Mouse (Mus musculus) MEL (cell line): ENCODE results near the gene Col11a2. TPM values are rescaled to one million over a fixed set of nuclear protein-coding genes. Genes with fewer than 3 reads are reported as not detected.

Source experiments
- DNase-seq: peaks from one replicate; pipeline ENCODE4 v3.0.0; 2011; ENCODE audit warnings: low read depth, low spot score
- H3K27ac ChIP-seq: 2 replicates; pipeline ENCODE4 v1.5.1; 2012; ENCODE audit warnings: low read depth, mild to moderate bottlenecking, control low read depth, low read length, moderate library complexity; ENCODE audit not compliant: control insufficient read depth
- H3K27me3 ChIP-seq, 2 experiments: fragments of 150-350 bp in 1 of 2; sonication (generic) in 1 of 2; 2 replicates each; pipeline ENCODE4 v1.6.1; 2012; ENCODE audit warnings: low read length in 2 of 2, mild to moderate bottlenecking in 2 of 2, improper control_type of control experiment in 1 of 2, moderate library complexity in 1 of 2; ENCODE audit not compliant: insufficient read depth in 2 of 2, control insufficient read depth in 1 of 2
- H3K36me3 ChIP-seq, 2 experiments: 2 replicates each; pipeline ENCODE4 v1.6.1; 2012 to 2014; ENCODE audit warnings: low read length in 2 of 2, improper control_type of control experiment in 1 of 2, inconsistent platforms in 1 of 2, mild to moderate bottlenecking in 1 of 2; ENCODE audit not compliant: insufficient read depth in 2 of 2, control insufficient read depth in 1 of 2
- H3K4me1 ChIP-seq, 2 experiments: fragments of 150-350 bp in 1 of 2; sonication (generic) in 1 of 2; 2 replicates each; pipeline ENCODE4 v1.6.1; 2012; ENCODE audit warnings: low read length in 2 of 2, improper control_type of control experiment in 1 of 2, mild to moderate bottlenecking in 1 of 2; ENCODE audit not compliant: insufficient read depth in 2 of 2, control insufficient read depth in 1 of 2
- H3K4me3 ChIP-seq, 2 experiments: fragments of 150-350 bp in 1 of 2; sonication (generic) in 1 of 2; 2 replicates each; pipeline ENCODE4 v1.5.1; 2012; ENCODE audit warnings: low read depth in 2 of 2, low read length in 2 of 2, mild to moderate bottlenecking in 2 of 2, moderate library complexity in 2 of 2, control low read depth in 1 of 2, improper control_type of control experiment in 1 of 2; ENCODE audit not compliant: control insufficient read depth in 1 of 2, insufficient read depth in 1 of 2
- H3K79me2 ChIP-seq: 2 replicates; pipeline ENCODE4 v1.6.1; 2012; ENCODE audit warnings: mild to moderate bottlenecking, low read length, moderate library complexity; ENCODE audit not compliant: control insufficient read depth, poor library complexity, insufficient read depth
- H3K9ac ChIP-seq: 2 replicates; pipeline ENCODE4 v1.6.1; 2012; ENCODE audit warnings: low read depth, mild to moderate bottlenecking, control low read depth, low read length, moderate library complexity; ENCODE audit not compliant: control insufficient read depth, poor library complexity, severe bottlenecking
- H3K9me3 ChIP-seq: fragments of 150-350 bp; sonication (generic); replicated peaks from 2 replicates; pipeline ENCODE4 v1.6.1; 2012; ENCODE audit warnings: mild to moderate bottlenecking, low read length, improper control_type of control experiment, moderate library complexity; ENCODE audit not compliant: insufficient read depth
- BHLHE40 ChIP-seq: IDR thresholded peaks from 2 replicates; pipeline ENCODE4 v1.6.1; 2012; ENCODE audit warnings: low read depth, mild to moderate bottlenecking, inconsistent platforms, low read length, improper control_type of control experiment, borderline replicate concordance
- CHD1 ChIP-seq: IDR thresholded peaks from 2 replicates; pipeline ENCODE4 v1.6.1; 2012; ENCODE audit warnings: low read depth, mild to moderate bottlenecking, inconsistent platforms, low read length, improper control_type of control experiment
- CTCF ChIP-seq, 3 experiments: IDR thresholded peaks in 2 of 3; conservative IDR thresholded peaks in 1 of 3; 2 replicates each; pipeline ENCODE4 v1.5.1; 2011 to 2012; ENCODE audit warnings: low read length in 3 of 3, low read depth in 2 of 3, mild to moderate bottlenecking in 2 of 3, improper control_type of control experiment in 1 of 3, inconsistent platforms in 1 of 3, mixed read lengths in 1 of 3, moderate library complexity in 1 of 3; ENCODE audit not compliant: control insufficient read depth in 1 of 3, insufficient read depth in 1 of 3, poor library complexity in 1 of 3, severe bottlenecking in 1 of 3
- E2F4 ChIP-seq: IDR thresholded peaks from 2 replicates; pipeline ENCODE4 v1.6.1; 2011; ENCODE audit warnings: low read depth, low read length, improper control_type of control experiment, borderline replicate concordance
- EP300 ChIP-seq, 2 experiments: IDR thresholded peaks; 2 replicates each; pipeline ENCODE4 v1.6.1; 2011; ENCODE audit warnings: improper control_type of control experiment in 2 of 2, low read length in 2 of 2, low read depth in 1 of 2, mild to moderate bottlenecking in 1 of 2
- GATA1 ChIP-seq: IDR thresholded peaks from 2 replicates; pipeline ENCODE4 v1.6.1; 2011; ENCODE audit warnings: low read depth, low read length, improper control_type of control experiment
- HCFC1 ChIP-seq: IDR thresholded peaks from 2 replicates; pipeline ENCODE4 v1.6.1; 2012; ENCODE audit warnings: low read depth, mild to moderate bottlenecking, inconsistent platforms, low read length, improper control_type of control experiment, moderate library complexity
- KAT2A ChIP-seq: conservative IDR thresholded peaks from 2 replicates; pipeline ENCODE4 v1.6.1; 2012; ENCODE audit warnings: low read depth, low read length, improper control_type of control experiment, inconsistent platforms
- MAFK ChIP-seq: IDR thresholded peaks from 2 replicates; pipeline ENCODE4 v1.6.1; 2011; ENCODE audit warnings: low read depth, mild to moderate bottlenecking, low read length, improper control_type of control experiment, borderline replicate concordance
- MAX ChIP-seq: IDR thresholded peaks from 2 replicates; pipeline ENCODE4 v1.6.1; 2011; ENCODE audit warnings: low read length, improper control_type of control experiment
- MAZ ChIP-seq: IDR thresholded peaks from 2 replicates; pipeline ENCODE4 v1.6.1; 2012; ENCODE audit warnings: low read depth, mild to moderate bottlenecking, inconsistent platforms, low read length, improper control_type of control experiment
- MEF2A ChIP-seq: IDR thresholded peaks from 2 replicates; pipeline ENCODE4 v1.6.1; 2014; ENCODE audit warnings: low read depth, mild to moderate bottlenecking, inconsistent platforms, low read length, improper control_type of control experiment; ENCODE audit not compliant: poor library complexity, insufficient replicate concordance, severe bottlenecking; ENCODE audit errors: extremely low read depth
- MXI1 ChIP-seq: IDR thresholded peaks from 2 replicates; pipeline ENCODE4 v1.6.1; 2011; ENCODE audit warnings: mild to moderate bottlenecking, low read depth, low read length, improper control_type of control experiment
- MYB ChIP-seq: IDR thresholded peaks from 2 replicates; pipeline ENCODE4 v1.6.1; 2011; ENCODE audit warnings: mild to moderate bottlenecking, low read depth, low read length, improper control_type of control experiment
- MYC ChIP-seq: IDR thresholded peaks from 2 replicates; pipeline ENCODE4 v1.6.1; 2011; ENCODE audit warnings: low read depth, mild to moderate bottlenecking, low read length, improper control_type of control experiment, moderate library complexity
- NELFE ChIP-seq: IDR thresholded peaks from 2 replicates; pipeline ENCODE4 v1.6.1; 2011; ENCODE audit warnings: low read depth, low read length, improper control_type of control experiment
- NRF1 ChIP-seq: IDR thresholded peaks from 2 replicates; pipeline ENCODE4 v1.6.1; 2014; ENCODE audit warnings: low read depth, mild to moderate bottlenecking, inconsistent platforms, low read length, improper control_type of control experiment, moderate library complexity; ENCODE audit not compliant: poor library complexity, insufficient read depth, severe bottlenecking
- POLR2A ChIP-seq, 2 experiments: IDR thresholded peaks; 2 replicates each; pipeline ENCODE4 v1.6.1; 2011 to 2012; ENCODE audit warnings: low read length in 2 of 2, mild to moderate bottlenecking in 2 of 2, control low read depth in 1 of 2, improper control_type of control experiment in 1 of 2, low read depth in 1 of 2, moderate library complexity in 1 of 2; ENCODE audit not compliant: control insufficient read depth in 1 of 2, insufficient read depth in 1 of 2, poor library complexity in 1 of 2
- POLR2AphosphoS5 ChIP-seq: IDR thresholded peaks from 2 replicates; pipeline ENCODE4 v1.6.1; 2012; ENCODE audit warnings: low read depth, borderline replicate concordance, mild to moderate bottlenecking, inconsistent platforms, low read length, moderate library complexity, mixed read lengths
- RAD21 ChIP-seq: IDR thresholded peaks from 2 replicates; pipeline ENCODE4 v1.6.1; 2011; ENCODE audit warnings: mild to moderate bottlenecking, low read depth, low read length, improper control_type of control experiment
- RCOR1 ChIP-seq: IDR thresholded peaks from 2 replicates; pipeline ENCODE4 v1.6.1; 2012; ENCODE audit warnings: low read depth, mild to moderate bottlenecking, inconsistent platforms, low read length, improper control_type of control experiment
- SIN3A ChIP-seq: IDR thresholded peaks from 2 replicates; pipeline ENCODE4 v1.6.1; 2012; ENCODE audit warnings: low read length, improper control_type of control experiment, inconsistent platforms
- SMC3 ChIP-seq: IDR thresholded peaks from 2 replicates; pipeline ENCODE4 v1.6.1; 2011; ENCODE audit warnings: low read depth, low read length, improper control_type of control experiment
- TBP ChIP-seq: IDR thresholded peaks from 2 replicates; pipeline ENCODE4 v1.8.0; 2011; ENCODE audit warnings: low read depth, low read length, improper control_type of control experiment
- TCF12 ChIP-seq: IDR thresholded peaks from 2 replicates; pipeline ENCODE4 v1.6.1; 2014; ENCODE audit warnings: low read depth, mild to moderate bottlenecking, inconsistent platforms, low read length, improper control_type of control experiment, moderate library complexity
- UBTF ChIP-seq: IDR thresholded peaks from 2 replicates; pipeline ENCODE4 v1.6.1; 2012; ENCODE audit warnings: low read depth, mild to moderate bottlenecking, inconsistent platforms, low read length, improper control_type of control experiment, moderate library complexity, borderline replicate concordance; ENCODE audit not compliant: insufficient read depth
- ZC3H11A ChIP-seq: IDR thresholded peaks from 2 replicates; pipeline ENCODE4 v1.6.1; 2012; ENCODE audit warnings: low read depth, mild to moderate bottlenecking, inconsistent platforms, low read length, improper control_type of control experiment
- ZMIZ1 ChIP-seq: IDR thresholded peaks from 2 replicates; pipeline ENCODE4 v1.6.1; 2012; ENCODE audit warnings: low read depth, mild to moderate bottlenecking, inconsistent platforms, low read length, improper control_type of control experiment, moderate library complexity
- ZNF384 ChIP-seq: IDR thresholded peaks from 2 replicates; pipeline ENCODE4 v1.6.1; 2012; ENCODE audit warnings: low read depth, mild to moderate bottlenecking, inconsistent platforms, low read length, improper control_type of control experiment
- polyA plus RNA-seq, 2 experiments: library from polyadenylated mRNA; stranded (reverse) in 1 of 2; unstranded in 1 of 2; fragments of >175 nt in 1 of 2; fragments of >200 nt in 1 of 2; gene quantifications; 2 replicates each; pipeline versions ENCODE4 v1.2.1 to v1.2.4; 2012; ENCODE audit warnings: low replicate concordance in 2 of 2, low read depth in 1 of 2; ENCODE audit not compliant: insufficient read length in 2 of 2, insufficient read depth in 1 of 2, missing spikeins in 1 of 2
- total RNA-seq: library from RNA; depleted of rRNA; stranded (reverse); fragments of 300-350 nt; gene quantifications from 2 replicates; pipeline ENCODE4 v1.2.3, GENCODE M21; 2012

The Col11a2 gene
- total and polyA plus RNA-seq, 3 experiments, result 4.6 to 14.5 TPM; not detected in 1

GRCm38 (mm10) chr17:34101185-34101584 lies 61.9 kb downstream of the Col11a2 start:
- Histone ChIP-seq H3K4me1 (no peaks in the 10 kb centered on the region; a peak in 1 of 4 replicates), H3K4me3 (no peak overlapping the region), H3K9ac (no peak overlapping the region), H3K27ac (no peak overlapping the region), H3K79me2 (no peaks in the 10 kb centered on the region), H3K36me3 (no peaks in the 10 kb centered on the region), H3K27me3 (no peaks in the 10 kb centered on the region), H3K9me3 (no peaks in the 10 kb centered on the region)
- DNase-seq, result no peak
- TF ChIP-seq NRF1, result no peak
- no peak for TF ChIP-seq KAT2A
- TF ChIP-seq EP300 (IDR thresholded peaks at IDR 0.05; ENCODE audit: low read depth in 1 of 2, low read length in 2 of 2), result no peak
- TF ChIP-seq MYB, result no peak
- no peak for TF ChIP-seq SMC3
- no peak for TF ChIP-seq RCOR1

DNA sequence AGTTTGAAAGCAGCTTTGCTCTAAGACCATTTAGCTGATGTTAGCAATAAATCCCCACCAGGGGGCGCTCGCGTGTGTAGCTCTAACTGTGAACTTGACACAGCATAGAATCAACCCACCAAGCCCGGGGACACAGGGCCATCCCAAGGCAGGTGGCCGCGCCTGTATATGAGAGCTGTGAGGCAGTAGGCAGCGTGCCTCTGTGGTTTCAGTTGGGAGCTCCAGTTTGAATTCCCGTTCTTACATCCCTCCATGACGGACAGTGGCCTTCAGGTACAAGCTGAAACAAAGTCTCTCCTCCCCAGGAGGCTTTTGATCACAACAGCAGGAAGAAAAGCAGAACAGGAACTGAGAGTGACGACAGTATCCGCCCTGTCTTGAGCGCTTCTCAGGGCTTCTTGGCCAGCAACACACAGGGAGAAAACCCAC lies 62.4 kb downstream of the Col11a2 start:
- peak; percentile 96 for DNase-seq
- peak overlapping the region; percentile 54 to 58 for H3K4me3 ChIP-seq
- TF ChIP-seq MXI1, result peak; percentile 32; the same call in 1 of the 2 replicates
- peak; percentile 91 for TF ChIP-seq MAFK
- TF ChIP-seq SIN3A, result peak; percentile 44; the same call in 1 of the 2 replicates
- TF ChIP-seq POLR2A (IDR thresholded peaks at IDR 0.05; ENCODE audit: control insufficient read depth in 1 of 2, insufficient read depth in 1 of 2, low read depth in 1 of 2, low read length in 2 of 2, poor library complexity in 1 of 2), result peak in 1 of 2 experiments; percentile 54; a peak in 1 of 4 replicates
- no peak for TF ChIP-seq E2F4
- TF ChIP-seq ZC3H11A, result peak; percentile 54
- no peak for TF ChIP-seq EP300 (IDR thresholded peaks at IDR 0.05; ENCODE audit: low read depth in 1 of 2, low read length in 2 of 2)
- no peak for TF ChIP-seq HCFC1
- TF ChIP-seq MYC, result no peak
- no peak for TF ChIP-seq MAX
- TF ChIP-seq MEF2A, result no peak
- peak; percentile 47 for TF ChIP-seq TBP
- peak; percentile 64 for TF ChIP-seq RAD21
- TF ChIP-seq NRF1, result no peak
- no peak for TF ChIP-seq ZMIZ1
- TF ChIP-seq CTCF (IDR thresholded peaks at IDR 0.05 in 2 of 3, conservative IDR thresholded peaks at IDR 0.05 in 1 of 3; ENCODE audit: control insufficient read depth in 1 of 3, insufficient read depth in 1 of 3, low read depth in 2 of 3, low read length in 3 of 3, poor library complexity in 1 of 3, severe bottlenecking in 1 of 3), result peak; percentile 79 to 91 (median 80)
- no peak for TF ChIP-seq GATA1
- no peak for TF ChIP-seq RCOR1
- TF ChIP-seq CHD1, result no peak
- TF ChIP-seq MYB, result no peak
- no peak for TF ChIP-seq NELFE
- TF ChIP-seq BHLHE40, result no peak
- TF ChIP-seq UBTF, result no peak
- TF ChIP-seq SMC3, result peak; percentile 82
- TF ChIP-seq ZNF384, result no peak
- 0 out of 2 replicates have a peak, but pooled peaks have one; percentile 12 for TF ChIP-seq TCF12
- TF ChIP-seq MAZ, result no peak
- TF ChIP-seq POLR2AphosphoS5, result no peak
- TF ChIP-seq, all 39 proteins: peak for 10
- Histone ChIP-seq H3K9me3 (no peaks in the 10 kb centered on the region), H3K27ac (0 out of 2 replicates have a peak overlapping the region, but pooled peaks have one; percentile 42), H3K36me3 (no peaks in the 10 kb centered on the region), H3K9ac (peak overlapping the region; percentile 76), H3K79me2 (no peaks in the 10 kb centered on the region), H3K4me1 (no peaks in the 10 kb centered on the region; a peak in 1 of 4 replicates), H3K27me3 (no peaks in the 10 kb centered on the region)
